Mouse (Mus musculus) liver (tissue): ENCODE results near the gene Rps2.

ENCODE experiments used
- DNase-seq: peaks from one replicate; pipeline ENCODE4 v3.0.0-alpha.2; 2020; ENCODE audit warnings: mixed read lengths

The Rps2 gene

DNA sequence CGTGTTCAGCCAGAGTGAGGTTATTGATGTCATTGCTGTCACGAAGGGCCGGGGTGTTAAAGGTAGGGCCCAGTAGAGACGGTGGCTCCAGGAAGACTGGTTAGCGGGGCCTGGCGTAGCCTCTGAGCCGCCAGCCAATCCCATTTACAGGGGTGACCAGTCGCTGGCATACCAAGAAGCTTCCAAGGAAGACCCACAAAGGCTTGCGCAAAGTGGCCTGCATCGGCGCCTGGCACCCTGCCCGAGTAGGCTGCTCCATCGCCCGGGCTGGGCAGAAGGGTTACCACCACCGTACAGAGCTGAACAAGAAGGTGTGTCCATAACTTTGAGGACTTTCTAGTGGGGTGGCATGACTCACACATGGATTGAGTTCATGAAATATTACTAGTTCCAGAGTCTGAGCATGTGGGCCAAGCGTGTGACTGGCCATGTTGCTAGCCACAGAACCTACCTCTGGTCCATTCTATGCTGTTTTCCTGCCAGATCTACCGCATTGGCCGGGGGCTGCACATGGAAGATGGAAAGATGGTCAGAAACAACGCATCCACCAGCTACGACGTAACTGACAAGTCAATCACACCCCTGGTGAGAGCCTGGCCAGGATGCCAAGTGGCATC is 15.6 kb downstream of the Rps2 start:
- DNase-seq, result no peak

DNA sequence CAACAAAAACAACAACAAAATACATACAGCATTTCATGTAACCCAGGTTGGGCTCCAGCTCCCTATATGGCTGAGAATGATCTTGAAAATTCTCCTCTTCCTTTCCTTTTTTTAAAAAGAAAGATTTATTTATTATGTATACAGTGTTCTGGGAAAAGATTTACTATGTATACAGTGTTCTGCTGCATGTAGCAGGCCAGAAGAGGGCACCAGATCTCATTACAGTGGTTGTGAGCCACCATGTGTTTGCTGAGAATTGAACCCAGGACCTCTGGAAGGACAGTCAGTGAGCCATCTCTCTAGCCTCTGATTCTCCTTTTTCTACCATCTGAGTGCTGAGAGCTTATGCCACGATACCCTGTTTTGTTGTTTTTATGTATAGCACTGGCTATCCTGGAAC is 16.6 kb downstream of the Rps2 start:
- DNase-seq, result no peak

DNA sequence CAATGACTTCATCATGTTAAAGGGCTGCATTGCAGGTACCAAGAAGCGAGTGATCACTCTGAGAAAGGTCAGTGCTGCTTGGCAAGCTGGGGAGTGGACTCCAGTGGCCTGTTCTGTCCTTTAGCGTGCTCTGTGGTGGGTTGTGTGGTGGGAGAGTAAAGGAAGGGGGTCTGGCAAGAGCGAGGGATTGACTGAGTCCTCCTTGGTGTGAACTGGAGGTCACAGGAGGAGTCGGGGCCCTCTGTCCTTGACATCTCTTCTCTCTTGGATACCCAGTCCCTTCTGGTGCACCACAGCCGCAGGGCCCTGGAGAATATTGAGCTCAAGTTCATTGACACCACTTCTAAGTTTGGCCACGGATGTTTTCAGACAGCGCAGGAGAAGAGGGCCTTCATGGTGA is 17.5 kb downstream of the Rps2 start:
- DNase-seq, result no peak

DNA sequence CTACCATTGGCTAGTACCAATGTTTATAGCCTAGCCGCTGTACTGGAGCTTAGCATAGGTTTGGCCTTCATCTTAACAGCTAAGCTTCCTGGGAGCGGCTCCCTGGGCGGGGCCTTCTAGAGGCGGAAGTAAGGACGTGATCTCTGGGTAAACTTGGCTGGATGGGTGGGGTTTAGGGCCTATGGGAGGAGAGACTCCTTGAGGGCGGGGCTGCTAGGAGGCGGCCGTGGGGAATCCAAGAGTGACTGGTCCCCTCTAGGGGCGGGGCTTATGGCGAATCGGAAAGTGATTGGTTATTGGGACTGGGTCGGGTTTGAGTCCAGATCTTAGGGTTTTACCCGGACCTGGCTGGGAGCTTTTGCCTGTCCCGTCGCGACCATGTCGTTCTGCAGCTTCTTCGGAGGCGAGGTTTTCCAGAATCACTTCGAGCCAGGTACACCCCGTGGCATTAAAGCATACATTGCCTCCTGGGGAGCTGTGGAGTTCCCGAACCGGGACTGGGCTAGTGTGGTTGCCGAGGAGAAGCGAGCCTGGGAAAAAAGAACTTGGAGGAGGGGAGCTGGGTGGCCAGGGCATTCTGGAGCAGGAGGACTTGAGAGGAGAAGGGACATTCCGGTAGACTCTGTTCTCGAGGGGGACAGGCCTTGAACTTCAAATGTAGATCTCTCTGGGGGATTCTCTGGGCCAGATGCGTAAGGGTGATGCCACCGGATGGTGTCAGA is 18.6 kb downstream of the Rps2 start, which contains the start of gene Msrb1:
Msrb1 (plus strand) TSS at position 313 of the 722 bp plus-strand sequence.
- peak; percentile 100 for DNase-seq

DNA sequence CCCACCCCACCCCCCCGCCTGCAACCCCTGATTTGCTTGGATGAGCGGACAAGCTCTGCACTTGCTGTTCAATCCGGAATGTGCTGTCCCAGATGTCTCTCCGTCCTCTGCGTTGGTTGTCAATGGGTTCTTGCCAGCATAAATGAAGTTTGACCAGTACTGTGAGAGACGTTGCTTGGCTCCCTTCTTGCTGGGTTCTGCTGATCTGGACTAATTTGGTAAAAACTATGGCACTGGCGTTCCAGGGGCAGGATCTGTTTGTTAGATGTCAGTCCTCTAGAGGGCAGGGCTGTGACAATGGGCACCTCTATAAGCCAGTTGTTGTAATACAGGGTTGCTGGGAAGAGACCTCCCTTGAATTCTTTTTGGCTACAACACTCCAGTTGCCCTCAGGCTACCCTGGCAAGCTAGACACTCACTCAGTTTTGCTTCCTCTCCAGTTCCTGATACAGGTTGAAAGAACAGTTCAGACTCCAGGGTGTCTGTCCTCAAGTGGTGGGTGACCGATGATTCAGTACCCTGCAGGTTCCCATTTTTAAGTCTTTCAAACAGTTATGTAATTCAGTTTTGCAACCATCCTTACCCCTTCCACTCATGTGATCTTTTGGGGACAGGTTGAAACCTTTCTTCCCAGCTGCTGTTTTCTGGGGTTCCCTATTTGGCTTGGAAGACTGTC is 19.4 kb downstream of the Rps2 start:
- DNase-seq, result no peak

DNA sequence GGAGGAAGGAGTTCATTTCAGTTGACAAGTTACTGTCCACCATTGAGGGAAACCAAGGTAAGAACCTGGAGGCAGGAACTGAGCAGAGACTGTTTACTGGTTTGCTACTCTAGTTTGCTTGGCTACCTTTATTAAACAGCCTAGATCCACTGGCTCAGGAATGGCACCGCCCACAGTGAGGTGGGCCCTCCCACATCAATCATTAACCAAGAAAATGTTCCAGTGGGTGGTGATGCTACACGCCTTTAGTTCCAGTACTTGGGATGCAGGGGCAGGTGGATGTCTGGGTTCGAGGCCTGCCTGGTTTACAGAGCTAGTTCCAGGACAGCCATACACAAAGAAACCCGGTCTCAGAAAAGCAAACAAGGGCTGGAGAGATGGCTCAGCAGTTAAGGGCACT is 20.3 kb downstream of the Rps2 start:
- no peak for DNase-seq

DNA sequence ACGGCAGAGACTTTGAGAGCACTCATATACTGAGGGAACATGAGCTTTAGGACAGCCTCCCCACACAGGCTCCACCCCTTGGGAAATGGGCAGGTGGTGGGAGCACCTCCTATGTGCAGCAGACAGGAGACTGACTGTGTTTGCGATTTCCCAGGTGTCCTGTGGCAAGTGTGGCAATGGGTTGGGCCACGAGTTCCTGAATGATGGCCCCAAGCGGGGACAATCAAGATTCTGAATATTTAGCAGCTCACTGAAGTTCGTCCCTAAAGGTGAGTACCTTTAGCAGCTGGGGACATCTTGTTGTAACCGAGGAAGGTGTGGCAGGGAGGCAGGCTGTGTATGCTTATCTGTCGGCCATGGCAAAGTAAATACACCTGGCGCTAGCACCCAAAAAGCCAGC is 22.0 kb downstream of the Rps2 start:
- no peak for DNase-seq

DNA sequence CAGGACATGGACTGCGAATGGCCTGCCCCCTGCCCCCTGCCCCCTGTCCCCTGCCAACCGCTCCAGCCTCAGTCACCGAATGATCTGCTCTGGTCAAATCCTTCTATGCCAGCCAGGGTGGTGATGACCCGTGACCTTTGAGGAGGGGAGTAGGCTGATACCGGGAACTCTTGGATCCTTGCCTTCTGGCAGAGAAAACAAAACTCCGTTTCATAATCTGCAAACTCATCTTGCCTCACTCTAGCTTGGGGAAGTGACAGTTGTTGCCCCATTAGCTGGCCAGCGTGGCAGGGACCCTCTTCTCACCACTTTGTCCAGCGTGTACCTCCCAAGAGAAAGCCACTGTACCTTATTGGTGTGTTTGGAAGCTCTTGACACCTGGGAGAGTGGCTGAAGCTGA is 24.4 kb downstream of the Rps2 start:
- DNase-seq, result no peak

DNA sequence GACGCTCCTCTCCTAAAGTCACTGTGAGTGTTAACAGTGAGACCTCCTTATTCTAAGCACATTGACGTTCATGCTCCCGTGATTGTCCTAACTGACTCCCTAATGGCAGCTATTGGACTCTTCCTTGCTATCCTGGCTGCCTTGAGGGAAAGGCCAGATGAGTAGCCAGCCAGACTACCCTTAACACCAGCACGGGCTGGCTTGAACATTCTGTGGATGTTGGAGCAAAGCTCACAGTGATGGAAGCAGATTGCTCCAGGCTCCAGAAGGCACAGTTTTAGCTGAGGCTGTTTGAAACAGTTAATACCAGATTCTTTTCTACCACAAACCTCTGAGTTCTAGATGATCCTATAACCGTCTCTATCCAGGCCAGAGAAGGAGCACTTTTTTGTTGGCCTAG is 26.0 kb downstream of the Rps2 start:
- DNase-seq, result no peak

DNA sequence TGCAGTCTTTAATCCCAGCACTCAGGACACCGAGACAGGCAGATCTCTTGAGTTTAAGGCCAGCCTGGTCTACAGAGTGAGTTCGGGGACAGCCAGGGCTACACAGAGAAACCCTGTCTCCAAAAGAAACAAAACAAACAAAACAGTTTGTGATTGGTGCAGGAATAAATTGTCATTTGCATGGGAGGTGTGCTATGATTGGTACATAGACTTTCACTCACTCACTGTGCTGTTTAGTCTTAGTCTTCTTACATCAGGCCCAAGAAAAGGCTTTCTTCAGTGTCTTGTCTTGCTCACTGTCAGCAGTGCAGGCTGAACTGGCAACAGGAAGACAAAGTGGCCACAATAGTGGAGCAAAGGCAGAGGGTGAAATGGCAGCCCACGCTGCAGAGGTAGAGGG is 26.5 kb downstream of the Rps2 start:
- no peak for DNase-seq

DNA sequence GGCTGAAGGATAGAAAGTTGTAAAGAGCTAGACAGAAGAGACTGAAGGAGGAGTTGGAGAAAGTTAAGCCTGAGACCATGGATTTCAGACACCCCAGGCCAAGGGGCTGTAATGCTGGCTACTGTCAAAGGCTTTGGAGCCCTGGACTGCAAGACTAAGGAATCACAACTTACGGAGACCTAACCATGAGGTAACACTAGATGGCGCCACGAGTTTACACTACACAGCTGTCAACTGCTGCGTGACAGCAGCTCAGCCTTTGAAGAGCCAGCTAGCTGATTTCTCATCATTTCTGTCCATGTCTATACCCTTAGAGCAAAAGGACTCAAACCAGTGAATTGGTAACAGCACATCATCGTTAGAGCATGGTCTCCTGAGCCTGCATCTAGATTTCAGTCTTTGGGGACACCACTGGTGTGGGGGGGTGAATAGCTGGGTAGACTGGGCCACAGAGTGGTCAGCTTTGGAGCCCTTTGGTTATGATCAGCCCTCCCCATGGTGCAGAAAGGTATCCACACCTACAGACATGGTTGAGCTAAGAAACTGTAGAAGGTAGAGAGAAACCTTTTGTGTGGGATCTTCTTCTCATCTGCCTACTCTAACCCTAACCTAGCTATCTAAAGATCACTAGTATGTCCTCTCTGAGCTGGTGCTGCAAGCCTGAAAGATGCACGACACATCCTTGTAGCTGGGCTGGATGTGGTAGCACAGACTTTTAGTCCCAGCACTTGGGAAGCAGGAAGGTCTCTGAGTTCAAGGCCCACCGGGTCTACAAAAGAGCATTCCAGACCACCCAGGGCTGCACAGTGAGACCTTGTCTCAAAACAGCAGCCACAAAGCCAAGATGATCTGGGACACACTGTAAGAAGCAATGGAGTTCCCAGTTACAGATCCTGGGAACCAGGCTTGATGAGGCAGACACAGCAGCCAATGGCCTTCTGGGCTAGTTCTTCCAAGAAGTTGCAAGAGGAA is 27.9 kb downstream of the Rps2 start:
- DNase-seq, result peak; percentile 81

DNA sequence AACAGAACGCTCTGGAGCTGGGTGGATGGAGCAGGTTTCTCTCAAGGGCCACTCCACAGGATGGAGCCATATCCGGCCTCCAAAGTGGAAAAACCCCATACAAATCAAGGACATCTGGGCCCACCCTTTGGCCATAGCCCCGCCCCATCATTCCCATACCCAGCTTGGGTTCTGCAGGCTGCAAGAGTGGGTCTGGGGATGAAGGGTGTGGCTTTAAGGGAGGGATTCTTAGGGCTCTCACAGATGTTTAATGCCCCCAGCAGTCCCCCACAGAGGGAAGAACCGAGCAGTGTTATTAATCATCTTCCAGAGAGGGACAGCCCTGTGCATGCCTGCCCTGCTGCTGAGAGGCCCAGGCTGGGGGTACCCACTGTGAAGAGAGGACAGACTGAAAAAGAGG is 29.1 kb downstream of the Rps2 start:
- no peak for DNase-seq

DNA sequence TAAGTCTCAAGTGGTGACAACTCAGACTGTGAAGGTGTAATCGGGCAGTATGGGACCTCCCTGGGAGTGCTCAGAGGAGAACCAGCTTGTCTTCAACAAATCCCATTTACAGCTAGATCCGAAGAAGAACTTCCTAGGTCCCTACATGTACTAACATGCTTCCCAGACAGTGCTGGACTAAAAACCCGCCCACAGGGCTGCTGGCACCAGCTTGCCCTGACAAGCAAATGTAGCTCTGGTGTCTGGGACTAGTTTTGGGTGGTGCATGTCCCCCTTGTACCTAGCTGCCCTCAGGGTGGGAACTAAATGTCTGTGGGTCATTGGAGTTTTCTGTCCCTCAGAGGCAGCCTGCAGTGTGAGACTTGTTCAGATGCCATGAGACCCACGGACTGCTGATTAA is 33.6 kb downstream of the Rps2 start:
- DNase-seq, result no peak

DNA sequence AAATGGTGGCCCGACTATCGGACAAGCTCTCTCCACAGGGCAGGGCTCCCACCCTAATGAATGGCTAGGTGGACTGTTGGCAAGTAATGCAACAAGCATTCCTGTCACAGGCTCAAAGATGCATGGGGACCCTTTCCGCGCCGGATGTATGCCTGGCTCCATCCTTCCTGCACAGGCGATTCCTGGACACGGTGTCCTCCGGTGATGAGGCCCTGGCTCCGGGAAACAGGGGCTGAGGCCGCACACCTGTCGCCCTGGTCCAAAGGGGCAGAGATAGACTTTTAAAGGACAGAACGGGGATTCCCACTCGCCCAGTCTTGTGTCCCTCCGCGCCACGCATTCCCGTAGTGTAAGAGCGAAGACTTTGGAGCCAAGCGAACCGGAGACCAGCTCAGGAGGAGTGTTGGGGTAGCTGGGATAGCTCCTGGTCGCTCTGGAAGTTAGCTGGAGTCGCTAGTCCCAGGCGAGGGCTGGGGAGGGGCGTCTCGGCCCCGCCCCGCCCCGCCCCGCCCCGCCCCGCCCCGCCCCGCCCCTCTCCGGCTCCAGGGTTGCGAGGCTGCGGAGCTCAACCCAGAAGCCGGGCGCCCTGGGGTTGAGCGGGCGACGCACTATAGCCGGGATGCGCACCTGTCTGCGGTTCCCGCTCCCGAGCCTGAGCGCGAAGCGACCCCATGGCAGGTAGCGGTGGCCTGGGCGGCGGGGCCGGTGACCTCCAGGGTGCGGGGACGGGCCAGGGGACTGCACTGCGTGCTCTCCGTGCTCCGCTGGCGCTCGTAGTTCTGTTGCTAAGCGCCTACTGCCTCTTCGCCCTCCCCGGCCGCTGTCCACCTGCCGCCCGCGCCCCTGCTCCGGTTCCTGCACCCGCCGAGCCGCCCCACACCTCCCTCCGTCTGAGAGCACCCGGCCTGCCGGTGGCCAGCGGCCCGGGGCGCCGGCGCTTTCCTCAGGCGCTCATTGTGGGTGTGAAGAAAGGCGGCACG is 34.8 kb downstream of the Rps2 start, which contains the start of gene Hs3st6:
Hs3st6 (plus strand) TSS at position 574 of the 980 bp plus-strand sequence.
- peak; percentile 52 for DNase-seq

DNA sequence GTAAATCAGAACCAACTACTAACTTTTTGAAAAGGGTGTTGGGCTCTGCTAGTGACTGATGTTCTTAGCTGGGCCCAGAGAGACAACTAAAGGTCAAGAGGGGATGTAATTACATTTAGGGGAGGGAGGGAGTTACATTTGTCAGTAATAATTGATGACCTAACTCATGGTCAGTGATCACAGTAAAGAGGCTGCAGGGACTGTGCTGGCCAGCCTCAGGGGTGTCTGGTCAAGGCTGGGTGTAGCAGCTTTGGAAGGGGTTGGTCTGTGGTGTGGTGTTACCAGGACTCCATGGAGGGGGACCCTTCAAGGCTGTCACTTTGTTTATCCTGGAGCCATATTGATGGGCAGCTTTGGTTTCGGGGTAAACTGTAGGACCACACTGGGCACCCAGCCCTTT is 39.5 kb downstream of the Rps2 start:
- no peak for DNase-seq

DNA sequence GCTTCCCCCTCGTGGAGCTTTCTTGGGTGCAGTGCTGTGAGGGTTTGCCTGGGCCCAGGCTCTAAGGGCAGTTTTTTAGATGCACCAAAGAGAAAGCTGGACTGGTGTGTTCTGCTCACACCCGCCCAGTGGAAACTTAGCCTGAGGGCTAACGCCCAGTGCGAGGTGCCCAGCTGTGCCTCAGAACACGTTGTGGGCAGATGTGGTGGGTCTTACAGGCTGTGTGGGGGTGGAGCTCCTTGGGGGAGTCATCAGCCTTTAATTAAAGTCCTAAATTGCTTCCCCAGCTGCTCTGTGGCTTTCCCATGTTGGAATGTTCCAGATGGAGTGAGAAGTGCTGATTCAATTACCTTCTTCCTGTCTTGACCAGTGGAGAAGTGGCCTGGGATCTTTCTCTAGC is 43.2 kb downstream of the Rps2 start:
- DNase-seq, result no peak

DNA sequence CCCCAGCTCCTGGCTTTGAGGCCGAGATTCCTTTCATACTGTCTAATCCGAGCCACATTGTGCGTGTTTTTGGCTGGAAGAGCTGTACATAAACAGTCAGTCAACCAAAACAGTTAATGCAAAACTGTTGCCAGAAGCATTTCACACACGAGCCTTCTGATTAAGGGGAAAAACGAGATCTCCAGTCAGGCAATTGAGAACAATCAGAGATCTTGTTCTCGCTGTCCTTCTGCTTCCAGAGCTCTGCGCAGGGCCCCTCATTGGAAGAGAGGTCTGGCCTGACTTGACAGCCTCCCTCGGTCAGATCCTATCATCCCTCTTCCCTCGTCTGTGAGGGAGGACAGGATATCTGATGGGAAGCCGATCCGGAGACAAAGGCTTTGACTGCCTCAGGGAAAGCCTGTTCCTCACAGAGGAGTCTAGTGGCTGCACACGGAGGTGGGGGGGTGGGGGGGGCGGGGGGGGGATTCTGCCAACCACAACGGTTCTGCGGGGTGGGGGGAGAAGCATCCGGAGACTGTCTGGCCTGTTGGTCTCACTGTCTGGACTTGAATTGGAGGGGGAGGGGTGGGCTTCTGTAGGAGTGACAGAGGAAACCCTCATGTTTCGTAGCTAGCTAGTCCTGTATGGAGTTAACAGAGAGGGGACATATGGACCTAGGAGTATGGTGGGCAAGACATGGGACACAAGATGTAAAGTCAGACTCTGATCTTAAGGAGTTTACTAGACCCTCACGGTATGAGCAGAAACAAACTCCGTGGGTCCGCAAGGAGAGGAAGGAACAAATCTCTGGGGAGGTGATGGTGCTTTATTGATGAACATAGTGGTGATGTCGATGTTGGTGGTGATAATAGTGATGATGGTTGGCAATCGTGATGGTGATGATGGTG is 47.3 kb downstream of the Rps2 start:
- DNase-seq, result no peak

DNA sequence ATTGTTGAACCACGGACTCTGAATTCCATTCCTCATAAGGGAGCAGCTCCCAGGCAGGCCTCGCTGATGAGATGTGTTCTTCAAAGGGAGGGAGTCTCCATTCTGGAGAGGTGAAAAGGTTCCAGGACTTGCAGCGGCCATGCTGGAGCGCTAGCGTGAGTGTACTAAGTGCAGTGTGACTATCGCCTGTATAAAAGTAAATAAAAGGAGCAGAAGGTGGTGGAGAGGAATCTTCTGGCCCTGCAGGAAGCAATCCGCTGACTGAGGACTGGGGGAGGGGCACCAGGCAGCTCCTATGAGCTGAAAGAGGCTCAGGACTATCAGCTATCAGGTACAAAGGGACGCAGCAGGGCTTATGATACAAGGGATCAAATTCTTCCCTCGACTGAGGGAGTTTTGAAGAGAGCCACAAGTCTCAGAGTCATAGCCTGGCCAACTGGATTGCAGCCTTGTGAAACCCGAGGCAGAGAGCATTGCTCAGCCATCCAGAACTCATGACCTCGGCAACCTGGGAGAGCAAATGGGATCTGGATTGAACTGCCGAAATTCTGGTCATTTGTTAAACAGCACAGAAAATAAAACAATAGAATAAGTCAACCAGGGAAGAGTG is 48.5 kb downstream of the Rps2 start:
- DNase-seq, result no peak

DNA sequence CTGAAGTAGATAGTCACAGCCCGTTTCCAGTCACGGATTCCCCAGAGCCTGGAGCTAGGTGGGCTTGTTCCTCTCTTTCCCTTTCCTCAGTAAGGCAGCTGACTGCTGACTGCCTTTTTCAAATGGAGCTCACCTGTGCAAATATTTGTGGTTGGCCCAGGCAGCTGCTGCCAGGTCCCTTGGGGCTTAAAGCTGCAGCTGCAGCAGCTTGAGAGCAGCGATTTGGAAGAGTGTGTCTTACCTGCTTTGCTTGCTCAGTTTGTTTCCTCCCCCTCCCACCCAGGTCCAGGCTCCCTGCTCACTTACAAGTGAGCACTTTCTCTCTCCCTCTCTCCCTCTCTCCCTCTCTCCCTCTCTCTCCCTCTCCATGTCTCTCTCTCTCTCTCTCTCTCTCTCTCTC is 51.2 kb downstream of the Rps2 start:
- no peak for DNase-seq
